Mouse (Mus musculus) cerebral cortex, adult 2 months (tissue): Measurements from ENCODE around the gene Gfpt1.

Source experiments
- WGBS: fragments of 180-500 bp; shearing (Covaris S2); methylation state at CpG from one replicate; pipeline ENCODE4 v1.1.7; 2018; 5-methylcytosine and 5-hydroxymethylcytosine counted together

The Gfpt1 gene

DNA sequence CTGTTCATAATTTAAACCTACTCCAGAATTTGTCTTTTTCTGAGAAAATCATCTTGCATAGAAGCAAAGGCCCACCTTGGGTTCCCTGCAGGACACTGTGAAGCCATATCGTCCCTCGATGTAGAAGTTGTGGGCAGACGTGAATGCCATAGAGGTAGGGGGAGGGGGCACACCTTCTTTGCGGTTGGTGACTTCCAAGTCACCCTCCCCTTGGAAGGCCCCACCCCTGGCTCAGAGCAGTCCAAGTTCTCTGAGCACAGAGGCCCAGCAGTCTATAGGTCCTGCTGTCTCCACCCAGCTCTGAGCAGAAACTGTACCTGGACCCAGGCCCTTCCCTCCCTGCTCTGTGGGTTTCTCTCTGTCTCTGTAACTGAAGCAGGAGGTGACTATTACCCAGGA lies 59.3 kb downstream of the Gfpt1 start:
- 15% methylated on average over 4 of the region's 4 CpGs for WGBS

DNA sequence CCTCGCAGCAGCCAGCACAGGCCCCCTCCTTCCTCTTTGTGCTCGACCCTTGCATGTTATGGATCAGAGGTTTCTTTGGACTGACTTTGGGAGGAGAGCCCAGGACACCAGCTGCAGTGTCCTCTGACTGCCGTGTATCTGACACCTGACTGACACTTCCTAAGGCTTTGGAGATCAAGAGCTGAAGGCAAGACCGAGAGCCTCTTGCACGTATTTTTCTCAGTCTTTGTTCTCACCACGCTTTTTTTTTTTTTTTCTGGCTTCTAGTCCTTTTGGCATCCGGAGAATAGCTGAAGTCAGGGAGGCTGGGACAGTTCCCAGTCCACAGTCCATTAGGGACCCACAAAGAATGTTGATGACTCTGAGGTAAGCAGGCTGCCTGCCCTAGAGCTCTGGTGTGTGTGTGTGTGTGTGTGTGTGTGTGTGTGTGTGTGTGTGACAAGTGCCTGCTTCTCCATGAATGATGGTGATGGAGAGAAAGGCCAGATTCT lies 59.8 kb downstream of the Gfpt1 start:
- WGBS, result 35% methylated on average over 7 of the region's 7 CpGs

DNA sequence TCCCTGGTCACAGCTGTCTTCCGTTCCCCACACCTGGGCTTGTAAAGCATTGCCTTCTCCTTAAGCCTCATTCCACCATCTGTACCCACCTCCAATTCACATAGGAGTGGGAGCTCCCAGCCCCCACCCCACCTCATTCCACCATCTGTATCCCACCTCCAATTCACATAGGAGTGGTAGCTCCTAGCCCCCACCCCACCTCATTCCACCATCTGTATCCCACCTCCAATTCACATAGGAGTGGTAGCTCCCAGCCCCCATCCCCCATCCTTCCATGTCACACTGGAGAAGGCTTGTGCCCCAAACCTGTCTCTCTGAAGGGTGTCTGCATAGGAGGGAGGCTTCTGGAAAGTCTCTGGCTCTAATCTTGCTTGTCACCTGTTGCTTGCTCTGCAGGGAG lies 60.7 kb downstream of the Gfpt1 start:
- 90% methylated on average over 1 of the region's 1 CpGs for WGBS

DNA sequence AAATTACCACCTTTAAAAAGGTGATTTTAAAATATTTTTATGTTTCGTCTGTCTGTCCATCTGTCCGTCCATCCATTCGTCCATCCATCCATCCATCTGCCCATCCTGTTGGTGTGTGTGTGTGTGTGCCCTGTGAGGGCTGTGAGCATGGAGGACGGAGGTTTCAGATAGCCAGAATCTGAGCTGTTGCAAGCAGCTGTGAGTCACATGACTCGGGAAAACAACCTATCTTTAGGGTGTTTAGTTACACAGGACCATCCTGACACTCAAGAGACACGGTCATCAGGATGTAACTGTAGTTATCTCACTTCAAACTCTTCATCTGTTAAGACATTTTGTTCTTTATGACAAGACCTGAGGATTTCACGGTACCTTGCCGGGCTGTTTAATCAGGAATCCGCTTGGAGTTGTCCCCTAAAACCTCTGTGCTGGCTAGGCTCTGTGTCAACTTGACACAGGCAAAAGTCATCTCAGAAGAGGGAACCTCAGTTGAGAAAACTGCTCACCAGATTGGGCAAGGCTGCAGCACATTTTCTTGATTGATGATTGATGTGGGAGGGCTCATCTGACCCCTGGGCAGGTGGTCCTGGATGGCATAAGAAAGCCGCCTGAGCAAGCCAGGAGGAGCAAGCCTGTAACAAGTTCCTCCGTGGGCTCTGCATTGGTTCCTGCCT lies 61.6 kb downstream of the Gfpt1 start, which contains the start of gene D6Ertd527e:
D6Ertd527e (plus strand) TSS at position 624 of the 674 bp plus-strand sequence.
- WGBS, result 93% methylated on average over 11 of the region's 11 CpGs

DNA sequence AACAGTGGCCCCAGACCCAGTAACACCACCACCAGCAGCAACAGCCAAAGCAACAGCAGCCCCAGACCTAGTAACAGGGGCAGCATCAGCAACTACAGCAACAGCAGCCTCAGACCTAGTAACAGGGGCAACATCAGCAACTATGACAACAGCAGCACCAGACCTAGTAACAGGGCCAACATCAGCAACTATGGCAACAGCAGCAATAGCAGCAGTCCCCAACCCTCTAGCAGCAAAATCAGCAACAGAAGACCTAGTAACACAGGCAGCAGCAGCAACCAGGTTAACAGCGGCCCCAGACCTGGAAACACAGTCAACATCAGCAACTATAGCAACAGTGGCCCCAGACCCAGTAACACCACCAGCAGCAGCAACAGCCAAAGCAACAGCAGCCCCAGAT lies 68.8 kb downstream of the Gfpt1 start:
- WGBS, result 88% methylated on average over 1 of the region's 1 CpGs

DNA sequence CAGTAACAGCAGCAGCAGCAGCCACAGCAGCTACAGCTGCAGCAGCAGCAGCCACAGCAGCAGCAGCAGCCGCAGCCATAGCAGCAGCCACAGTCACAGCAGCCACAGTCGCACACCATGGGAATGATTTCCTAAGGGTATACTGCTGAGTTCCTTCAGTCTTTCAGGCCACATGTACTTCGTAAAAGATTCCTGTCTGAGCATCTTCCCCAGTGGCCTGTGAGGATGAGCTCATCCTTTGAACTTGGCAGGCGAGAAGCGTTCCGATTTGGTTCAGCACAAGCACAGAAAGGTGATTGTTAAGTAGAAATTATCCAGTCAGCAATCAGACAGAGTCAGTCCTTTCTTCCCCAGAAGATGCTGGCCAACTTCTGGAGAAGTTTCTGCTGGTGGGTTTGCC lies 69.5 kb downstream of the Gfpt1 start:
- WGBS, result 69% methylated on average over 6 of the region's 6 CpGs

DNA sequence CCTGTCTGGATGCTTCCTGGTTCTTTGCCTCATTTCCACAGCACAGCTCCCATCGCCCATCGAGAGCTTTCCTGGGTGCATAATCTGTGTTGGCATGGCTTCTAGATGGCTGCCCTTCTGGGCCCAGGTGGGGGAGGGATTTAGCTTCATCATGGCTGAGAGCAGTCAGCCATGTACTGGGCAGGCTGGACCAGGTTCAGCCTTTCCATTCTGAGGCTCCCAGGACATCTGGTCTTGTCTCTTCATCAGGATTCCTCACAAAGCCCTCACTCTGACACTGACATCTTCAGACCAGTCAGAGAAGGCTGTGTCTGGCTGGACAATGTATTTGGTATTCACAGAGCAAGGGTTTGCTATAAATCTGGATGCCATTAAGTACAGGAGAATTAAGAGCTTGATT lies 73.3 kb downstream of the Gfpt1 start:
- WGBS, result 69% methylated on average over 2 of the region's 2 CpGs

DNA sequence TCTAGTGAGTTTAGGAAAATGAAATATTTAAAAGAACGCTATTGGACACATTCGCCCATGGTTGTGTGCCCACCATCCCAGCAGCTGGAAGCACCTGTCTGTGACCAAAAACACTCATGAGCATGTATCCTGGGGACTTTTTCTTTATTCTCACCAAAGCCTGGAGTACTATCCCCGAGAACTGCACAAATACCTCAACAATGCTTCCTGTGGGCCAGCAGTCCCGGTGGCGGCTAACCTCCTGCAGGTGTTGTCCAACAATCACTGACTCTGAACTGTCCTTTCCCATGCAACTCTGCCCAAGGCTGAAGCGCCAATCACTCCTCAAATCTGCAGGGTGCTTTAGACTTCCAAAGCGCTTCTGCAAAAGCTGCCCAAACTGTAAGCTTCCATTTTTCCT lies 74.0 kb downstream of the Gfpt1 start:
- 91% methylated on average over 7 of the region's 7 CpGs for WGBS

DNA sequence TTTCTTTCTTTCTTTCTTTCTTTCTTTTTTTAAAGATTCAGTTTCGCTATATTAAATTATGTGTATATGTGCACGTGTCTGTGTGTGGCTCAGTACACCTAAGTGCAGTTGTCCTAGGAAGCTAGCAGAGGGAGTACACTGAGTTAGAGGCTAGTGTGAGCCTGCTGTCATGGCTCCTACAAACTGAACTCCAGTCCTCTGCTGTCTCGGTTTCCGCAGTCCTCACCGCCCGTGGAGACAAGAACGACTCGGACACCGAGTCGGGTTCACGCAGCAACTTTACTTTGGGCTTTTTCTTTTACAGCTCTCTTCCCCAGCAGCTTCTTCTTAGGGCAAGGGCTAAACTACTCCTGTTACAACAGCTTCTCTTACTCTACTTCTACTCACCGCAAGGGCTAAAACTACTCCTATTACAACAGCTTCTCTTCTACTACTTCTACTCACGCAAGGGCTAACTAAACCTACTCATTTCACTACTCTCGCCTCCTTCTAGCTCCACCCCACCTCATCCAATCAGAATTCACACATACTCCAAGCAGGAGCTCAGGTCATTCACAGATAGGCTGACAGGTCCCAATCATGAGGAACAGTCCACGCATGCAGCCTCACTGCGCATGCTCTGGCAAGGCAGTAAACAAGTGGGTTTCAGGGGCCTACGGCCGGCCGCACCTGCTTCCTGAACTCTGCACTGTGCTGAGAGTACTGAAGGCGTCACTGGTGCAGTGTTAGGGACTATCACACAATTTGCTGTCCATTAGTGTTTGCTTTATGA lies 76.6 kb downstream of the Gfpt1 start:
- WGBS, result 93% methylated on average over 20 of the region's 20 CpGs

DNA sequence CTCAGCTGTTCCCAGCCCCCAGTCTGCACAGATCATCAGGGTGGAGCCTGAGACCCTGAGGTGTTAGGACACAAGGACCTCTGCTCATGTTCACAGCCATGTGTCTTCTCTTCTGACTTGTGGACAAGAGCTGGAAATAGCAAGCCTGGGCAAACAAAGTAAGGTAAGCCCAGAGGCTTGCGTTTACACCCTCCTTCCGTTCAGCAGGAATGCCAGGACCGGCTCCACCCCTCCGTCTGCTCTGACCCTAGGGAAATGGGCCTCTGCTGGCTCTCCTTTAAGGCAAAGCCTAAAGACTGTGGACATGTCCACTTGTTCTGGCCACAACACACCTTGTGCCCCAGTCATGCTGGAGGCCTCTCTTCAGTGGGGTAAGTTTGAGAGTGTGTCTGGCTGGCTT lies 77.3 kb downstream of the Gfpt1 start:
- 86% methylated on average over 4 of the region's 4 CpGs for WGBS

DNA sequence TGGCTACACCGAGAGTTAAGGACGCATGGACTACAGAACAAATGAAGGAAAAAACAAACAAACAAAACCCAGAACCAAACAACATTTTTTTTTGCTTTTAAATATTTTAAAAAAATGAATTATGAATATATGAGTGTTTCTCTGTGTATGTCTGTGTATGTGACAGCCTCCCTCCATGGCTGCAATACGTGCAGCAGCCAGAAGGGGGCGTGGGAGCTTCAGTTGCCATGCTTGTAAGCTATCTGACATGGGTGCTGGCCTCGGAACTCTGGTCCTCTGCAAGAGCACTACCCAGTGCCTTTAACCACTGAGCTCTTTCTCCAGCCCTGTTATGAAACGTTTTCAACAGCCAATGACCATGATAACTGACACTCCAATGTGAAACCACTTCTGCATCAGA lies 78.0 kb downstream of the Gfpt1 start:
- 86% methylated on average over 6 of the region's 6 CpGs for WGBS

DNA sequence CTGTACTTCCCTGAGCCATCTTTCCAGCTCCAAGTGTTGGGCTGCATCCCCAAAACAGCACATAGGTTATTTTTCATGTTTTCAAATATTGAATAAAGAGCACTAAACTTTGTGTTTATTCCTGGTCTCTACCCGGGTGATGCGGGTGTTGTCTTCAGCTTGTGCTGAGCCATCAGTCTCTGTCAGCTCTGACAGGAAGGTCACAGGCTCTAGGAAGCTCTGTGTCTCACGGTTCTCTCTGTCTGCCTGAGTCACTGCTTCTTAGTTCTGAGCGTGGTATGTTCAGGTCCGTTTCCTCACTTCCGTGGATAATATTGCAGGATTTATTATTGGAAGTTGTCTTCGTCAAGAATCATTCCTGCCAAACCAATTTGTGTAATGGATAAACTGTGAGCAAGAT lies 79.3 kb downstream of the Gfpt1 start:
- WGBS, result 59% methylated on average over 7 of the region's 7 CpGs

DNA sequence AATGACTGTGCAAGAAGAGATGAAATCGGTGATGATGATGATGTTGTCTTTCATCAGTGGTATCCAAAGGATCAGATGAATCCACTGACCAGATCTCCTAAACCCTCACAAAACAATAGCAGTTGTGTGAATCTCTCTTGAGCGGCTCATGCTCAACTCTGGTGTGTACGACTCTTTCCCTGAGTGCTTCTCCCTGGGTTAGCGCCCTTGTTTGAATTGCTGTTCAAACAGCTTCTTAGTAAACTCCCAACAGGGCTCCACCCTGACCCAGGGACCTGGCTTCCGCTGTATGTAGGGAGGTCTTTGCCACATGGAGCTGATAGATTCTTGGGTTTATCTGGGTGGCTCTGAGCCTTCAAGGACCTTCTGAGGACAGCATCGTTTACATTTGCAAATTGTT lies 80.8 kb downstream of the Gfpt1 start:
- 92% methylated on average over 6 of the region's 6 CpGs for WGBS

DNA sequence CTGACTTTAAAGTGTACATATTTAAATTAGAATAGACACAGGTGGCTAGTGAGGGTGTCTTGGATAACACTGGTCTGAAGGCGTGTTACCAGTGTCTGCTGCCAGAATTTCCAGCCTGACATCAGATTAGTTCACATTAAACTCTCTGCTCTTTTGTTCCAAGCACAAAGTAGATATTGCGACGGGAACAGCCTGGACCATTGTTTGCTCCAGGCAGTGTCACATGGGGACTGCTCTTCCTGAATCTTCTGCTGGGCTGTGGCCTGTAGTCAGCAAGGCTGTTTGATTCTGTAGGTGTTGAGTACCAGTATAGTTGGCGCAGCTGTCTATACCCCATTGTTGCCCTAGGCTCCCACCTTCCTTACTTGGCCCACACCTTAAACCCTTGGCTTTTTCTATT lies 81.3 kb downstream of the Gfpt1 start:
- WGBS, result 82% methylated on average over 4 of the region's 4 CpGs

DNA sequence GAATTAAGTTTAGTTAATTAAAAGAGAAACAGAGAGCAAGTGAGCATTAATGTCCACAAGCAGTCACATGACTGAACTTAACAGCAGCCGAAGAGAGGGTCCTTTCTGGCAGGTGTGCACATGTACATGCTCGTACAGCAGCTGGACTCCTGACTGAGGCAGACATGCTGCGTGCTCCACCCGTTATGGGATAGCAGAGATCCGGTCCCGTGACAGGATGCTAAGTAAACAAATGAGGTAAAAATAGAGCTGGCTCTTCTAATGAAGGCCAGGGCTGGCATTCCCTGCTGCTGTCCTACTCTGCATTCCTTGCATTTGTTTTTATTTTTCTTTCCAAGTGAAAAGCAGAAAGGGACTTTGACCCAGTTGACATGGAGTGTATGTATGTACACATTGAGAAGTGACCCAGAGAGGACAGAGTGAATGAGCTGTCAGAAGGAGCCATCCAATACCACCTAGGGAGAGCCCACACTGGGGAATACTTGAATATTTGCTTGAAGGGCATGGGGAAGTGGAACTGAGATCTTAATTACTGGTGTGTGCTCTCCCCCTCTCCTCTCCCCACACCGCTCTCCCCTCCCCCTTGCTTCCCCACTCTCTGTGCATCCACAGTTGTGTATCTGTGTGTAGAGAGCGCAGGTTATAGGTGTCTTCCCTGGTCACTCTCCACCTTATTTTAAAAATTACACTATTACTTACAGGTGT lies 84.6 kb downstream of the Gfpt1 start:
- 66% methylated on average over 8 of the region's 8 CpGs for WGBS

DNA sequence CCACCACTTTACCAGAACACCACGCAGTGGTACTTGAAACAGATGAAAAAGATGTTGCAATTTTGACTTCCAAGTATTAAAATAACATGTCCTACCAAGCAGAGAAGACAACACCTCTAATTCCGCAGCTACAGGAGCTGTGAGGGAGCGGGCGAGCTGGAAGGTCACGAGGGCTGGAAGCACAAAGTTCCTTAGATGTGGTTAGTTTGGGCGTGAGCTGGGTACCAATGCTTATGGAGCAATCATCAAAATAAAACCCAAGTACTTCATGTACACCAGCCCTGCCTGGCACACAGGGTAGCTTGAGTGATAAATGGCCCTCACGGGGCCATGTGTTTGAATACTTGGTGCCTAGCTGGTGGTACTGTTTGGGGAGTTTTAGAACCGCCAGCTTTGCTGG lies 87.2 kb downstream of the Gfpt1 start:
- WGBS, result 66% methylated on average over 8 of the region's 8 CpGs

DNA sequence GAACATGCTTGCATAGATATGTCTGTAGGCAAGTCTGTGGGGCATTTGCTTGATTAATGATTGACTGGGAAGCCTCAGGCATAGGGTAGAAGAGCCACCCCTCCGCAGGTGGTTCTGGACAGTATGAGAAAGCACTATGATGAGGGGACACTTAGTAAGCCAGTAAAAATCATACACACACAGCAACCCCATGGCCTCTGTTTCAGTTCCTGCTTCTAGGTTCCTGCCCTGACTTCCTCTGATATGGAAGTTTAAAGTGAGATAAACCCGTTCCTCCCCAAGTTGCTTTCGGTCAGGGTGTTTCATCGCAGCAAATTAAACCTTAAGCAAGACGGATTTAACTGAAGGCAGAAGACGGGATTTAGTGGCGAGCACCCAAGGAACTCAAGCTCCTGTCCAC lies 88.0 kb downstream of the Gfpt1 start:
- 96% methylated on average over 7 of the region's 7 CpGs for WGBS

DNA sequence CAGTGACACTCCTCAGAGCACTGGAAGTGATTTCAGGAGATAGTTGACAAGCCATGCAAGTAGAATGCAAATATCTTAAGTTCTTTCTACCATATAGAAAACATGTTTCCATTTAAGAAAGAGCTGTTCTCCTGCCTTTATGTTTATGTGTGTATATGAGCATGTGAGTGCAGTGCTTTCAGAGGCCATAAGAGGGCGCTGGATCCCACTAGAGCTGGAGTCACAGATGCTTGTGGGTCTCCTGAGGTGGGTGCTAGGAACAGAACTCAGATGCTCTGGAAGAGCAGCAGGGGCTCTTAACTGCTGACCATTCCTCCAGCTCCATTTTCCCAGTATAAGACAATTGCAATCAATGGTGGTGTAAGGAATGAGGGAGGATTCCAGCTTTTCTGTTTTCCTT lies 88.4 kb downstream of the Gfpt1 start:
- 79% methylated on average over 1 of the region's 1 CpGs for WGBS

DNA sequence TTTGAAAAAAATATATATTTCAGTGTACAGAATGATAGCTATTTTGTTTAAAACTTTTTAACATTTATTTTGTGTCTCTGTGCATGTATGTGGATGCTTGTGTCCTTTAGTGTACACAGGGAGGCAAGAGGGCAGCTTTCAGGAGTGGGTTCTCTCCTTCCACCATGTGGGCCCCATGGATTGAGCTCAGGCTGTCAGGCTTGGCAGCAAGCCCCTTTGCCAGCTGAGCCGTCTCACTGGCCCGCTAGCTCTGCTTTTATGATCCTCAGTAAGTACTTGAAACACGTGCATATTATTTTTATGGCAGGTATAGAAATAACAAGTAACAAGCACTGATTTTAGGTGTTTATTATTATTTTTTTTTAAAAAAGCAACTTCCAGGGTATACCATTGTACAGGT lies 90.9 kb downstream of the Gfpt1 start:
- whole genome bisulfite sequencing, result 46% methylated on average over 3 of the region's 3 CpGs

DNA sequence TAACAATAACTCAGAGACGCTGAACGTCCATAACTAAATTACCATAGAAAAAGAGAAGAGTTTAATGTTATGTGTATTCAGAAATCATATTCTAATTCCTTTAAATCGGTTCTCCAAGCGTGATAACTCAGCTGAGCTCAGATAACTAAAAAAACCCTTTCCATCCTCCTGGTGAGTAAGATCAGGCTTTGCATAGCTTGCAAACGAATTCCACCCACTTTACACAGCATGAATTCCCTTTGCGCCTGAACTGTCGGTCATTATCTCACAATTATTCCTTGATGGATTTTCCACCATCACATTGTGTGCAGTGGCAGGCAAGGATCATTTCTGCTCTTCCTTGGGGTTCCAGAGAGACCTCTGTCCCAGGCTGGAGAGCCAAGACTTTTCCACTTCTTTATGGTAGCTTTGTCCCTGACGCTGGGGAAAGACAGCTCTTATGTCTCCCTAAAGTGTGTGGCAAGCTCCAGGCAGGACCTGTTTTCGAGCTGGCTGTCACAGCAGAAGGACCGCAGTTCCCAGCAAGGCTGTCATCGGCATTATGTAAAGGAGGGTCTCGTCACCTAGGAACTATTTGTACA lies 91.4 kb downstream of the Gfpt1 start:
- 54% methylated on average over 12 of the region's 12 CpGs for WGBS

DNA sequence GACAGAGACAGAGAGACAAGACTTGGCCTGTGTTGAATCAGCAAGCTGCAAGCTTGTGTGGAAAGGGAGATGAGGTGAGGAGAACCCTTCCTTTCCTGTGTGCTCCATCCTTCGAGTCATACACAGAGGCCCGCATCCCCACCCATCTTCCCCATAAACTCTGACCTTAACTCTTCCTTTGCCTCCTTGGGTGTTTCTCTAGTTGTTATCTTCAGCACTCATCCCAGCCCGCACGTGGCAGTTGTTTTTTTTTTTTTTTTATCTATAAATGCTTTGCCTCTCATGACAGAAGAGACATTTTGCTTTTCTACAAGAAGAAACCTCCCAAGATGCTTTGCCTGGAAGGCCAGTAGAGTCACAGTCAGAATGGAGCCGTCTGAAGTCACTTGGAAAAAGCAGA lies 95.8 kb downstream of the Gfpt1 start:
- 95% methylated on average over 5 of the region's 5 CpGs for WGBS

DNA sequence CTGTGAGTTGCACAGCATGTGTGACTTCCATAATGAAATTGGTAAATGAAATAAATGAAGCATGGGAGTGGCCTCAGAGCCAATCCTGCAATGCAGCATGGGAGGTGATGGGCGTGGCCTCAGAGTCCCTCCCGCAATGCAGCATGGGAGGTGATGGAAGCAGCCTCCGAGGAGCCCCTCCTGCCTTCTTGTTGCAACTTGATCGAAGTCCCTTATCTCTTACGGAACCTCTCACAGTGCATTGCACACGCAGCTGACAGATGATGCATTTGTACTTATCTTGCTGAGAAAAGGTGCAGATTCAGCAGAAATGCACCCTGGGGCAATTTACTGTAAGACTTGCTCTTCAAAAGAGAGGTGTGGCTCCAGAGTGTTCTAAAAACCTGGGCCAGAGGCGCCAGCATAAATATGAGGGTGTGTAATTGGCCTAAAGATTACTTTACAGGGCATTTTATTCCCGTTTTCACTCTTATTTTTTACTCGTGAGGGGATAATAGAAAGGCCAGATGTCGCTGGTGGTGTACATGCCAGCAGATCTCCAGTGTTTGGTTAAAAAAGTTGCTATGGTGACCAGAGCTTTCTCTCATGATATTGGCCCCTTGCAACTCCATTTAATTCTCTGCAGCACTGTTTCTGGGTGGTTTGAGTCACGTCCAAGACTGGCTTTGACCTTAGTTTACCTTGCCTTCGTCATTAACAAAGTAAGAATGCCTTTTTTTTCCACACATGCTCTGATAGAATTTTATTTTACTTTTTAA lies 97.3 kb downstream of the Gfpt1 start:
- 68% methylated on average over 12 of the region's 12 CpGs for WGBS
